Mouse (Mus musculus) testis, adult 2 months (tissue): ENCODE results near the gene Fgfr1op. TPM values are rescaled to one million over a fixed set of nuclear protein-coding genes. Genes with fewer than 3 reads are reported as not detected.

Source experiments
- H3K27ac ChIP-seq: fragments of 200-500 bp; 2 replicates; pipeline ENCODE4 v1.5.1; 2012; ENCODE audit warnings: low read depth, low read length; ENCODE audit not compliant: control insufficient read depth, insufficient read depth
- H3K27me3 ChIP-seq: fragments of 200-500 bp; 2 replicates; pipeline ENCODE4 v1.6.1; 2012; ENCODE audit warnings: mild to moderate bottlenecking, low read length, moderate library complexity; ENCODE audit not compliant: control insufficient read depth, insufficient read depth
- H3K36me3 ChIP-seq: fragments of 200-500 bp; 2 replicates; pipeline ENCODE4 v1.6.1; 2012; ENCODE audit warnings: mild to moderate bottlenecking, low read length; ENCODE audit not compliant: control insufficient read depth, insufficient read depth
- H3K4me1 ChIP-seq: fragments of 200-500 bp; 2 replicates; pipeline ENCODE4 v1.6.1; 2012; ENCODE audit warnings: low read length; ENCODE audit not compliant: control insufficient read depth, insufficient read depth
- H3K4me3 ChIP-seq: fragments of 200-500 bp; 2 replicates; pipeline ENCODE4 v1.5.1; 2012; ENCODE audit warnings: low read depth, mild to moderate bottlenecking, low read length, moderate library complexity, mixed read lengths; ENCODE audit not compliant: control insufficient read depth
- CTCF ChIP-seq: fragments of 200-500 bp; IDR thresholded peaks from 2 replicates; pipeline ENCODE4 v1.5.1; 2012; ENCODE audit warnings: low read depth, mild to moderate bottlenecking, inconsistent platforms, low read length, moderate library complexity; ENCODE audit not compliant: control insufficient read depth, insufficient read depth, insufficient replicate concordance
- POLR2A ChIP-seq: fragments of 200-500 bp; IDR thresholded peaks from 2 replicates; pipeline ENCODE4 v1.6.1; 2012; ENCODE audit warnings: low read depth, mild to moderate bottlenecking, inconsistent platforms, low read length, moderate library complexity; ENCODE audit not compliant: control insufficient read depth
- polyA plus RNA-seq: library from polyadenylated mRNA; depleted of rRNA; stranded (reverse); fragments of >200 nt; gene quantifications from 2 replicates; pipeline ENCODE4 v1.2.3, GENCODE M21; 2012

The Fgfr1op gene
- polyA plus RNA-seq, 1 experiment, result 28.2 TPM

GRCm38 (mm10) chr17:8170331-8170730 is 5.0 kb downstream of the Fgfr1op start:
- no peaks in the 10 kb centered on the region for H3K4me1 ChIP-seq
- H3K4me3 ChIP-seq, result no peak overlapping the region
- no peaks in the 10 kb centered on the region for H3K27me3 ChIP-seq
- H3K27ac ChIP-seq, result no peak overlapping the region
- peaks cover 8% of the 10 kb centered on the region for H3K36me3 ChIP-seq
- TF ChIP-seq POLR2A (no peak), CTCF (no peak)

- H3K36me3 ChIP-seq, result peaks cover 11% of the 10 kb centered on the region
- no peak overlapping the region for H3K4me3 ChIP-seq
- TF ChIP-seq POLR2A, result no peak
- TF ChIP-seq CTCF, result no peak
- no peak overlapping the region for H3K27ac ChIP-seq
- no peaks in the 10 kb centered on the region for H3K27me3 ChIP-seq
- no peaks in the 10 kb centered on the region for H3K4me1 ChIP-seq
These were observed 5.8 kb downstream of the Fgfr1op start for GRCm38 (mm10) chr17:8171081-8171480.

- Histone ChIP-seq H3K4me3 (no peak overlapping the region), H3K4me1 (no peaks in the 10 kb centered on the region), H3K27me3 (no peaks in the 10 kb centered on the region), H3K36me3 (peaks cover 14% of the 10 kb centered on the region), H3K27ac (no peak overlapping the region)
- TF ChIP-seq CTCF (no peak), POLR2A (no peak)
These were observed 11.8 kb downstream of the Fgfr1op start for GRCm38 (mm10) chr17:8177090-8177489.

- no peak for TF ChIP-seq POLR2A
- TF ChIP-seq CTCF, result no peak
- no peak overlapping the region for H3K27ac ChIP-seq
- H3K4me1 ChIP-seq, result no peaks in the 10 kb centered on the region
- no peak overlapping the region for H3K4me3 ChIP-seq
- H3K27me3 ChIP-seq, result no peaks in the 10 kb centered on the region
- H3K36me3 ChIP-seq, result peaks cover 11% of the 10 kb centered on the region
These were observed 18.5 kb downstream of the Fgfr1op start for GRCm38 (mm10) chr17:8183815-8184214.

- Histone ChIP-seq H3K4me3 (no peak overlapping the region), H3K4me1 (no peaks in the 10 kb centered on the region), H3K27ac (no peak overlapping the region), H3K36me3 (peaks cover 11% of the 10 kb centered on the region), H3K27me3 (no peaks in the 10 kb centered on the region)
- TF ChIP-seq POLR2A, result no peak
- TF ChIP-seq CTCF, result no peak
These were observed 18.9 kb downstream of the Fgfr1op start for GRCm38 (mm10) chr17:8184217-8184616.

GRCm38 (mm10) chr17:8193678-8194077 is 28.4 kb downstream of the Fgfr1op start:
- H3K36me3 ChIP-seq, result peaks cover 7% of the 10 kb centered on the region
- no peak for TF ChIP-seq POLR2A
- TF ChIP-seq CTCF, result no peak

GRCm38 (mm10) chr17:8195685-8196376 is 30.5 kb downstream of the Fgfr1op start:
- H3K4me1 ChIP-seq, result no peaks in the 10 kb centered on the region
- H3K4me3 ChIP-seq, result no peak overlapping the region
- H3K27me3 ChIP-seq, result no peaks in the 10 kb centered on the region
- H3K36me3 ChIP-seq, result peaks cover 5% of the 10 kb centered on the region; the same call in 1 of the 2 replicates
- no peak overlapping the region for H3K27ac ChIP-seq
- TF ChIP-seq CTCF (no peak), POLR2A (no peak)

More at GRCm38 (mm10) chr17:8193678-8194077, 28.4 kb downstream of the Fgfr1op start:
- Histone ChIP-seq H3K4me3 (no peak overlapping the region), H3K27ac (no peak overlapping the region), H3K27me3 (no peaks in the 10 kb centered on the region), H3K4me1 (no peaks in the 10 kb centered on the region)
